Mouse (Mus musculus): Measurements from ENCODE around the gene Rorc.

The Rorc gene

DNA sequence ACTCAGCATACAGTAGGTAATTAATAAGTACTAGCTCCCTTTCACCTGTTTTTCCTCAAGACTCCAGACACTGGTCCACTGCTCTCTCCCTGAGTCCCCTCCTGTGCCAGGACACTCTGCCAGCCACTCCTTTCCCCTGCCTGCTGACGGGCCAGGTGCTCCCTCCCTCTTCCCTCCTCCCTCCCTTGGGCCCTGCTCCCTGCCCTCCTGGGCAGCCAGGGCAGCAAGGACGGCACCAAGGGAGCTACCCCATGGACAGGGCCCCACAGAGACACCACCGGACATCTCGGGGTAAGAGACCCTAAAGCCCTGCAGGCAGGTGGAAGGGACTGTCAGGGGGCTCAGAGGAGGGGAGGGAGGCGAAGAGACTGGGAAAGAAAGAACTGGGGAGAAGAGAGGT lies at the start of gene Rorc:
TSS of gene Rorc (plus strand) at position 154 of the 400 bp plus-strand sequence.
- ATAC-seq (ENCODE audit: low TSS enrichment): no peak

DNA sequence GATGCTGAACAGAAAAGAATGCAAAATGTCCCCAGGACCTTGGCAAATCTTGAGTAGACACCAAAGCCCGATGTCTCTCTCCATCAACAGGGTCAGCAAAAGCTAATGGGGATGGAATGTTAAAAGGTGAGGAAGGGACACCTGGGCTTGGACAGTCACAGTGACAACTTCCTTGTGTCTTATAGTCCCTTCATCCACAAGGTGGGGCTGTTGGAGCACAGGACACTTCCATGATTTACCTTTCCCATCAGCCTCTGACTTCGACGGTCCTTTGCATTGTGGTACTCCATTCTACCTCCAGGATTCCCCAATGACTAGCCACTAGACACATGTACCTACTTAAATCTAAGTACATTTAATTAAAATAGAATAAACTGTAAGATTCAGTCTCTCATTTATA lies 43.9 kb upstream of the Rorc start:
- ATAC-seq (ENCODE audit: low TSS enrichment): no peak

DNA sequence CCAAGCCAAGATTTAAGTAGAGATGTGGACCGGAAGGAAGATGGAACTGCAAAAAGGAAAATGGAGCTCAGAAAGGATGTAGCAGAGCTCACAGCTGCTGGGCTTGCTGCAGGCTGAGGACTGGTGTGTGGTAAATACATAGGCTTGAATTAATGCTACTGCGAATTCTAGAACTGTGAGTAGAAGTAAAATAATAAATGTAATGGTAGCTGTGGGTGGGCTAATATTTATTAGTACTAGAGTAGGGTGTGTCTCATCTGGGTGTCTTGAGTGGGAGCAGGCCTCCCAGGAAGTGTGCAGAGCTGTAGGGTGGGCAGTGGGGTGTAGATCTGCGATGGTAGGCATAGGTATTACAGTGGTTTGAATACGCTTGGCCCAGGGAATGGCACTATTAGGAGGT lies 38.2 kb upstream of the Rorc start:
- ATAC-seq (ENCODE audit: low TSS enrichment): no peak; the same call in 1 of the 2 replicates

DNA sequence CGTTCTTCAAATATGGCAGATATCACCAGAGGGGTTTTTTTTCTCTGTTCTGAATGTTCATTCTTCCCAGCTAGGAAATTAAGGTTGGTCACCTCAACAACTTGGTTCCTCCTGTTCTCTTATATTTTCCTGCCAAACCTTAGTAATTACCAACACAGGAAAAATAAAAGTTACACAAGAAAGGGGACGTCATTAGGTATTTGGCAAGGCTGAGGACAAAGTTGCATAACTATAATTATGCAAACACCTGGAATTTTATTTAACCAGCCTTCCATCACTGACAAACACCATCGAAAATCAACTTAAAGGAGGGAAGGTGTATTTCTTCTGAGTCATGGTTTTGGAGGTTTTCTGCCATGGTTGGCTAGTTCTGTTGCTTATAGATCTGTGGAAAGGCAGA lies 34.1 kb upstream of the Rorc start:
- ATAC-seq (ENCODE audit: low TSS enrichment): no peak

DNA sequence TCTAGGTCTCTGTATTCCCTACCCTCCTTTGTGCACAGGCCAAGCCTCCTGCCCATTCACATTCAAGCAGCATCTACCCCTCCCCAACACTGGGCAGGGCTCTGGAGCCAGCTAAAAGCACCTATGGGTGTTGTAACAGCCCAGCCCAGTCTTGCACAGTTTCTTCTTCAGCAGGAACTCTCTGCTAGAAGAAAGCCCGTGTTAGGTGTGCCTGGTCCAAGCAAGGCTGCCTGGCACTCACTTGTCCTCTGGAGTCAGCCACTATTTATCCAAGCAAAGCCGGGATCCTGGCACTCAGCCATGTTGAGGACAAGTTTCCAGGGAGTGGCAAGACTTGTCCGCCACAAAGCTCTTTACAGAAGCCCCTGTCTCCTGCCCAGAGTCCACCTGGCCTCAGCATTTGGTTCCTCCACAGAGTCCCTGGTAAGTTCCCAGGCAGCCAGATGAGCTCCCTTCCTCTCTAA lies 30.6 kb upstream of the Rorc start, which contains the start of gene Them5:
TSS of gene Them5 (plus strand) at position 141 of the 464 bp plus-strand sequence.
- ATAC-seq (ENCODE audit: low TSS enrichment): no peak

DNA sequence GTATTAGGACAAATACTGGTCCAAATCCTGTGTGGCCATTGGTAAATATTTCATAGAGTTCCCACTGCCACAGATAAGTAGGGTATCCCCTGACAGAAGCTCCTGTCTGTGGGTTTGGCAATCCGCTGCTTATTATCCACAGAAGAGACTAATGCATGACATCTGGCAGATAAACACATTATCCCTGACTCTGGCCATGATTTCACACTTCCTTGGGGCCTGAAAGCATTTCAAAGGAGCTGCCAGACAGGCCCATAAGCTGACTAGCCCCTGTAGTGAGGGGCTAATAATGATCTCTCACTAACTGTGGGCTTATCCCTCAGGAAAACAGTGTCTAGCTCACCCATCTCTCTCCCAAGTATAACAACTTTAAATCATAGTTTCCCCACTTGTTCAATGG lies 30.0 kb upstream of the Rorc start:
- ATAC-seq (ENCODE audit: low TSS enrichment): no peak

DNA sequence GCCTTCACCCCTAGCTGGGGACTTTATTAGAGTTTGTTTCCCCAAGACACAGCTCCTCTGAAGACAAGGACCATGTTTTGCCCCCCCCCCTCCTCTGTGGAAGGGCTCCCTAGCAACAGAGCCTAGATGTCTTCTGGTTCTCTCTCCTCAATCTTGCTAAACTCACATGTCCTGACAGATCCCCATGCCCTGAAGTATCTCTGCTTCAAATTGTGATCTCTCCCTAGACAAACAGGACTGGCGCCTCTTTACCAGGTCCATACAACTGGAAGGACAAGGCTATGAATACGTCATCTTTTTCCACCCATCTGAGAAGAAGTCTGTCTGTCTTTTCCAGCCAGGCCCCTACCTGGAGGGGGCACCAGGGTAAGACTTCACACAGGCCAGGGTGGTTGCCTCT lies 28.4 kb upstream of the Rorc start:
- no peak for ATAC-seq (ENCODE audit: low TSS enrichment)

DNA sequence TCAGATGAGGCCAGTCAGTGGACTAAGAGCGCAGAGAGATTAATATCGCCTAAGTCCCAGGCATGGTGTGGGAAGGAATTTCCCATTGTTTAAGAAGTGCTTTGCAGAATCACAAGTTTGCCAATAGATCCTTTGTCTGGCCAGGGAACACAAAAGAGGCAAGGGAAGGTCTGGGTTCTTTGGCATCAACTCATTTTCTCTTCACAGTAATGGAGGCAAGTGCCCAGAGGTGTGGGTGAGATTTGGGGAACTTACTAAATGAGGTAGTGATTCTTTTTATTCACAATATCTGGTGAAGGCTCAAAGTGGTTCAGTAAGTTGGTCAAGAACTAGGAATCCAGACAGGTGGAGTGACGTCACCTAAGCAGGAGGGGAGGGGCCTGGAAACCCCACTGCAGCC lies 27.7 kb upstream of the Rorc start:
- ATAC-seq (ENCODE audit: low TSS enrichment): no peak

DNA sequence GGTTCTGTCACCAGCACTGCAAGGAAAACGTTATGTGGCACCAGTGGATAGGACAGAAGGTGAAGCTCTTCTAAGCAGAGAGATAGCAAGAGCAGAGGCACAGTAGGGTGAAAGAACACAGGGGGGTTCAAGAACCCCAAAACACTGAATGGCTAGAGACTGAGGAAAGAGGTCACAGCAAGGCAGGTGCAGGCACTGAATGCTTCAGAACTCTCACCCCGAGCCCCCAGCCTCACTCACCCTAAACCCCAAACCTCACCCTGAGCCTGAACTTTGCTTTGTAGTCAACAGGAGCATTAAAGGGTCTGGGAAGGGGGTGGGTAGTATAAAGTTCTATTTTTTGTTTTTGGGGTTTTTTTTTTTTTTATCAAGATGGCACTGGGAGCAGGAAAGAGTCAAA lies 24.4 kb upstream of the Rorc start:
- no peak for ATAC-seq (ENCODE audit: low TSS enrichment)

DNA sequence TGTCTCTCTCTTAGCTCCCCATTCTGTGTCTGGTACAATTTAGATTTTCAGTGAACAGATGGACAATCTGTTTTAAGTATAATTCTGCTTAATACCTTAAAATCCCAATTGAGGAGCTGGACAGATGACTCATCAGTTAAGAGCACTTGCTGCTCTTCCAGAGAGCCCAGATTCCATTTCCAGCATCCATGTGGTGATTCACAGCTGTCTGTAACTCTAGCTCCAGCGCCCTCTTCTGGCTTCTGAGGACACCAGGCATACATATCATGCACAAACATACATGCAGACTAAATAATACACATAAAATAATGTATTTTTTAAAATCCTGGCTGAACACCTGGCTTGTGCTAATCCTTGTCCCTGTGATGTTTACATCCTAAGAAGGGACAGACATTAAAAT lies 11.8 kb upstream of the Rorc start:
- peak; percentile 62 for ATAC-seq (ENCODE audit: low TSS enrichment)

DNA sequence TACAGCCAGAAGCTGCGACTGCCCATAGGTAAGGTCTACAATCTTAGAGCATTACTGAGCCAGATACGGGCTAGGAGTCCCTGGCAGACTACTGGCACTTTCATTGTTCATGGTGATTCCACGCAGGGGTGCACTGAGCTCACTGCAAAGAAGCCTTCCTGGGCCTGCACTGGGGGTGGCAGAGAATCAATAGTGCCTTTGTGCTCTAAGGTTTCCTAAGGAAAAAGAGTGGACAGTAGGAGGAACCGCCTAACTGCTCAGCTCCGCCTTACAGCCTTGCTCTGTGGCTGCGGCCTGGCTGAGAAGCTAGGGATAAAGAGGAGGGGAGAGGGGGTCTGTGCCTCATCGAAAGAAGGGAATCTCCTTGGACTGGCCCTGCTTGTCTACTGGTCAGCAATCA lies 10.5 kb upstream of the Rorc start, which contains the start of gene C2cd4d:
TSS of gene C2cd4d (plus strand) at position 301 of the 400 bp plus-strand sequence.
- ATAC-seq (ENCODE audit: low TSS enrichment): no peak

DNA sequence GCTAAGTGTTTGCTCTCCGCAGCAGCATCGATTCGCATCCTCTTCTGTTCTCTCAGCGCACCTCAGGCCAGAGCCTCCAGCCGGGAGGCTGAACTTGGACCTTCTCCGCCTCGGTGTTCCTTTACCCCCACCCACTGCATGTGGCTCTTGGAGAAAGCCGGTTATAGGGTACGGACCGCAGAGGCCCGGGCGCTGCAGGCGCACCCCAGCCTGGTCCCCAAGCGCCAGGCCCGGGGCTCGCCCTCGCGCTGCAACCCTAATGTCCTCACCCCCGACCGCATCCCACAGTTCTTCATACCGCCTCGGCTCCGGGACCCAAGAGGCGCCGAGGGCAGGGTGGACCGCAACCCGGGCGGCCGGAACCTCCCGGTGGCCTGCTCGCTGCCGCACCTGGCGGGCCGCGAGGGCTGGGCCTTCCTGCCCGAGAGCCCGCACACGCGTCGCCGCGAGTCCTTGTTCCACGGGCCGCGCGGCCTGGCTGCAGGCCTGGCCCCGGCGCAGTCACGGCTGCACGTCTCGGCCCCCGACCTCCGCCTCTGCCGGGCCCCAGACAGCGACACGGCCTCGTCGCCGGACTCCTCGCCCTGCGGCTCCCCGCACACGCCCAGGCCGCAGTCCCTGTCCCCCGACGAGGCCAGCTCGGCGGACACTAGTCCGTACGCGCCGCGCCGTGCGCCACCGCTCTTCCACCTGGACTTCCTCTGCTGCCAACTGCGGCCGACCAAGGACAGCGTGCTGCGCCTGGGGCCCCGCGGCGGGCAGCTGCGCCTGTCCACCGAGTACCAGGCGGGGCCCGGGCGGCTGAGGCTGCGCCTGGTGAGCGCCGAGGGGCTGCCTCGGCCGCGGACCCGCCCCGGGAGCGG lies 9.1 kb upstream of the Rorc start:
- ATAC-seq (ENCODE audit: low TSS enrichment): peak; percentile 53

DNA sequence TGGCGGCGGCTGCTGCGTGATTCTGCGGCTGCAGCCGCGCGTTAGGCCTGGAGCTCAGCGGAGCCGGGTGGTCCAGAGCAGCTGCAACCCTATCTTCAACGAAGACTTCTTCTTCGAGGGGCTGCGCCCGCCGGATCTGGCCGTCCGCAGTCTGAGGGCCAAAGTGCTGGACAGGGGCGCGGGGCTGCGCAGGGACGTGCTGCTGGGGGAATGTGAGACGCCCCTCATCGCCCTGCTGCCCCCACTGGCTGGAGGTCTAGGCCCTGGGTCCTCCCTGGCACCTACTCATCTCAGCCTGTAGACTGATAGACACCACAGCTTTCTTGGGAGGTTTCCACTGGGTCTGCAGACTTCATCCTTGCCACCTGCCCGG lies 8.5 kb upstream of the Rorc start:
- ATAC-seq (ENCODE audit: low TSS enrichment): no peak

DNA sequence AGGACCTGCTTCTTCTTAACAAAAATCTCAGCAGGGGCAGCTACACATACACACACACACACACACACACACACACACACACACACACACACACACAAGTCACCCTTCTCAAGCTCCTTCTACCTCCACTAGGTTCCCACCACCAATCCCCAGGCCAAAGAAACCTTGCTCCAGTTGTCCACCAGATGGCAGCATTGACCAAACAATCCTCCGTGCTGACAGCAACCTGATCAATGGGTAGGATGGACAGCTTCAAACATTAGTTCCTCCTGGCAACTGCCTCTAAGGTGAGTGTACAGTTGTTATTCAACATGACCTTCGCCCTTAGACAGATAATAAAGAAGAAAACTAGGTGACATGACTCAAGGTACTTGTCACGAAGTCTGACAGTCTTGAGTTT lies 5.8 kb upstream of the Rorc start:
- peak; percentile 90 for ATAC-seq (ENCODE audit: low TSS enrichment)

DNA sequence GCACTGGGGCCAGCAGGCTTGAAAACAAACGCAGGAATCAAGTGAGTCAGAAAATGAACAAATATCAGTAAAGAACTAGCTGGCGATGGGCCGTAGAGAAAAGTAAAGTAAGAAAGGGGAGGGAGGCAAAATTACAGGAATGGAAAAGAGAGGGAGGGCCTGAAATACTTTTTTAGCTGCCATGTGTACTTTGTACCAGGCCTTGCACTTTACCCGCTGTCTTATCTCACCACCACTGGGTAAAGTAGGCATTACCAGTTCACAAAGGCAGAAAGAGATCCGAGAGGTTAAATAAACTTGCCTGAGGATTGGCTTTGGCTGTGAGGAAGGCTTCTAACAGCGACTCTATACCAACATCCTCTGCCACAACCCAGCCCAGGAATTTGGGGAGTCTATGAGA lies 5.1 kb upstream of the Rorc start:
- no peak for ATAC-seq (ENCODE audit: low TSS enrichment)

DNA sequence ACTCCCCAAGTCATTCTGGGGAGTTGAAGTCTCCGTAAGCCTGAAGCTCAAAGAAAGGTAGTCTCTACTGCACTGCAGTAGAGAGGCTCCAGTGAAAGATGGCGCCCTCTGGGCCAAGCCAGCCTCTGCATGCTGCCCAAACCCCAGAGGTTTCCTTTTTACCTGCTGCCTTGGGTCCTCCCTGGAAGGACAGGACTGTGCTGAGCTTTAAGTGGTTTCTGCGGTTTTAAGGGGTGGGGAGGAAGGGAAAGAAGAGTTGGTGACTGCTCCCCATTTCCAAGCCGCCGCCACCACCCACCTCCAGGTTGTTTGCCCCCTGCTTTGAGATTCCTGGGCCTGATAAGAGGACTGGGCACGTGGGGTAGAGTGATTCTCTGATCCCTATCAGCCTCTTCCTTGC lies 4.0 kb upstream of the Rorc start:
- no peak for ATAC-seq (ENCODE audit: low TSS enrichment)

DNA sequence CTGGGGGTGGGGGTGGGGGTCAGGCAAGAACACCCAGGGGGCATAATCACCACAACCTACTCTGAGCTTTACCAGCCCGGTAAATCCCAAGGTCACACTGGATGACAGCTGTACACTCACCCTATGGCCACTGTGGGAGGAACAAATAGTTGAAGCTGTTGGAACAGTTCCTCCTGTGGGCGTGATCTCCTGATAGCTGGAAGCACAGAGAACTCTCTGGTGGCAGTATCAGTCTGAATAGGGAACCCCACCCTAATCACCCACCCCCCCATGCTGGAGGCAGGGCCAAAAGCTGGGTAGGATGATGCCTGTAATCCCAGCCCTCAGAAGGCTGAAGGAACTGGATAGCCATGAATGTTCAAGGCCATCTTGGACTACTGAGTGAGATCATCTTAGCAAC lies 2.9 kb upstream of the Rorc start:
- no peak for ATAC-seq (ENCODE audit: low TSS enrichment)

DNA sequence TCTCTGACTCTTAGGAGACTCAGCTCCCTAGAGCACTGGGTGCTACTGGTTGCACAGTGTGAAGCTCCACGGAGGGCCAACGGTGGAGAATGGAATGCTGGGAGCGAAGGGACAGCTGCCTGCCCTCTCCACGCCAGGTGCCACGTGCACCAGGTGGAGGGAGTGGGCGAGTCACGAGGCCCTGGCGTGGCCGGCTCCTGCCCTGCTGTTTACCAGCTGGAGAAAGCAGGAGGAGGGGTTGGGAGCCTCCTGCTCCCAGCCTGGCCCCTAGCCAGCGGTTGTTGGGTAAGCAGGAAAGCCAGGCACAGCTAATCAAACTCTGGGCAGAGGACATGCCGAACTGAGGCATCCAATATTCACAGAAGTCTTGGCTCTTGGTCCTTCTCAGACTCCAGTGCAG lies 957 bp upstream of the Rorc start:
- no peak for ATAC-seq (ENCODE audit: low TSS enrichment)

DNA sequence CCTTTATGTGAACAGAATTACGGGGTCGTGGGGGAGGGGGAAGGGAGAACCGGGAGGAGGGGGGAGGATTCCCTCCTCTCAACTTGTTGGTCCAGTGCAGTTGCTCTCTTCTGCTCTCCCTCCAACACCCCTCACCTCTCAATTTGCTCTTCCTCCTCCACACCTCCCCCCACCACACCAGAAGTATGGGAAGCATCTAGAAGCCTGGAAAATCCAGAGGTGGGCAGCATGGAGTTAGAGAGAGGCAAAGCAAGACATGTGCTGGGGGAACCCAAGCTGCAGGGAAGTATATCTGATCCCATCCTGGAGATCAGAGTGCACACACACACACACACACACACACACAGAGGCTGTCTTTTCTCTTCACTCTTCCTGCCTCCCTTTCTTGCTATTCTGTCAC lies 556 bp upstream of the Rorc start:
- no peak for ATAC-seq (ENCODE audit: low TSS enrichment)

DNA sequence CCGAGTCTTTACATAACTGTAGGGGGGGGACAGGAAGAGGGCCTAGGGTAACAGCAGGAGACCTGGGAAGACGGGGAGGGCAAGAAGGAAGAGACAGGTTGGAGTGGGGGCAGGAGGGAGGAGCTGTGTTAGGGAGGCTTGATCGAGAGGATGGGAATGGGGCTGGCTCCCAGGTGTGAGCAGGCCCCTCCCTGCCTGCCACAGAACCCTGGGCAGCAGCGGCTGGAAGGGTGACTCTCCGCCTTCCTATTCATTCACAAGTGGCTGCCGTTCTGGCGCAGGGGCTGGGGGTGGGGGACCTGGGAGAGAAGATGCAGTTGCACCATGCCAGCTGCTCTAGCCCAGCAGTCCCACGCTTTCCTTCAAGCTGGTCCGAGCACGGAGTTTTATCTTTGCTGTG lies 496 bp downstream of the Rorc start:
- peak; percentile 65 for ATAC-seq (ENCODE audit: low TSS enrichment)

DNA sequence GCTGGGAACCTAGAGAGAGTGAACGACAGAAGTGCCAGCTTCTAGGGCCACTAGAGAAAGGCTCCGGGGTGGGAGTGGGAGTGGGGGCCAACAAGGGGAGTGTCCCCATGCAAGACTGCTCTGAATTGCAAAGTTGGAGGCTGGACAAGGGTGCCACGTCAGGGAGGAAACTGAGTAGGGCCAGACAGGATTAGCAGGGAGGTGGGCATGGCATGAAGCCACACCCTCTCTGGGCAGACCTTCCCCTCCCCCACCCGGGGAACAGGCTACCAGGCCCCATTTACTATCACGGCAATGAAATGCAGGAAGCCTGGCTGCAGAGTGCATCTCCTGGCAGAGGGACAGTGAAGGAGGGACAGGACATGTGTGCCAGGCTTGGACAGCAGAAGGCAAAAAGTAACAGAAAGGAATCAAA lies 1.0 kb downstream of the Rorc start:
- no peak for ATAC-seq (ENCODE audit: low TSS enrichment)

DNA sequence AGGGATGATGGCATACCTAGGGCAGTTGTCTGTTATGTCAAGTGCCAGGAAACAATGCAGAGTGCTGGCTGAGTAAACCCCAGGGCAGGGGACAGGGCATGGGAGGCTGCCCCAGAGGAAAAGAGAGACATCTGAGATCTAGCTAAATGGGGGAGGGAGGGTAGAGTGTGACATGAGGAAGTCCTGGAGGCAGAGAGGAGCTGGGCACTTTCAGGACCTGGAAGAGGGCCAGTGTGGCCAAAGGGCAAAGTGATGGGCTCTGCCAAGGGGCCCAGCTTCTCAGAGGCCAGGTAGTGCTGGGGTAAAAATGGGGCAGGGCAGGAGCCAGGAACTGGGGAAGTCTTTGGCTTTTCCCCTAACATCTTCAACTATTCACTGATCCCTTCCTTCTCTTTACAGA lies 2.0 kb downstream of the Rorc start:
- no peak for ATAC-seq (ENCODE audit: low TSS enrichment)

DNA sequence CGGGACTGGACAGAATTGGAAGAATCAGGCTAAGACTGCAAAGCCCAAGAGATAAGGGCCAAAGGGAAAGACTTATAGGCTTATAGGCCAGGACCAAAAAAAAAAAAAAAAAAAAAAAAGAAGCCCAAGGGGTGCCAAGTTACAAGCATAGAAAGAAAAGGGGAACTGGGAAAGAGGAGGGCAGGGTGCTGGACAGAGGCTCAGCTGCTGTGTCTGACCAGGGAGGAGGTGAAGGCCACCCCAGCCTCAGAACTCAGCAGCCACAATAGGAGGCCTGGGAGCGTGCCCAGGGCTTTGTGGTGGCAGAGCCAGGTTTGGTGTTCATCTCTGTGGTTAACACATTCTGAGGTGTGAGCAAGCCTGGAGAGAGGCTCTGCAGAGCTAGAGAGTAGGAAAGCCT lies 2.6 kb downstream of the Rorc start:
- no peak for ATAC-seq (ENCODE audit: low TSS enrichment)

DNA sequence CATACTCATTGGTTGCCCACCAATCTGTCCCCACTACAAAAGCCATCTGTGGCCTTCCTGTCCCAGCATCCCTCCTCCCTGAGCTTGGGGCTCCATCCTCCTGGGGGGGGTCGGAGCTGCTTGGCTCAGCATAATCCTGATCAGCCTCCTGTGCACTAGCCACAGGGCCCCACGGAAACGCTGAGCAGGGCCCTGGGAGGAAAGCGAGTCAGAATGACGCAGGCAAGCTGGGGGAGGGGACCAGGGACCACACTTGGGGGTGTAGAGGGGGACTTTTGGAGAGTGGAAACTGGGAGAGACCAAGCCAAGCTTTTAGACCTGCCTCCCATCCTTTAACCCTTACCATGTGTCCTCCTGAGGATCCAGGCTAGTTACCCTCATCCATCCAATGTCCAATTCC lies 3.3 kb downstream of the Rorc start:
- ATAC-seq (ENCODE audit: low TSS enrichment): no peak

Measured in frontal cortex, adult (tissue).